9 mouse cellular contexts compared by ENCODE assay signal in genomic region chr6:140517188-140517587, GRCm38 (mm10).
DNase-seq lines count a peak whose midpoint lies in the region; ATAC-seq lines count a peak whose summit lies in the region.
"Had no signal": no experiment of that assay in that cellular context is flagged by ENCODE, and none has a peak within 500 bp of the region (broad histone marks: within the 10 kb centered on the region; RNA-seq: fewer than 3 reads in every experiment).

No protein-coding gene starts in this region.

- 68% methylated on average over 1 of the region's 1 CpGs for WGBS in midbrain, embryonic 10.5 days
- 69% methylated on average over 1 of the region's 1 CpGs for WGBS in midbrain, embryonic 13.5 days

- no peak overlapping the region for H3K27ac ChIP-seq in midbrain, embryonic 10.5 days (replicated peaks)
- H3K27ac ChIP-seq in midbrain, embryonic 13.5 days, result no peak overlapping the region
- H3K27ac ChIP-seq: macrophage had no signal

- H3K9ac ChIP-seq in midbrain, embryonic 13.5 days (replicated peaks), result no peak overlapping the region

- ATAC-seq in midbrain, embryonic 13.5 days, result no peak

- no peak overlapping the region for H3K4me2 ChIP-seq in midbrain, embryonic 13.5 days (replicated peaks)

- peak; percentile 37 to 57 for DNase-seq in adrenal gland, adult 18-20 months (ENCODE audit: low spot score in 2 of 2)
- DNase-seq in adrenal gland, postnatal 4 days (ENCODE audit: low spot score in 2 of 2), result no peak
- peak; percentile 25 for DNase-seq in midbrain, embryonic 10.5 days (ENCODE audit: low spot score)
- peak; percentile 57 for DNase-seq in embryo, embryonic 10.5 days (ENCODE audit: low spot score)
- peak; percentile 35 for DNase-seq in lung, postnatal 10 days
- no peak for DNase-seq in Muller cell, postnatal 12 days (ENCODE audit: inconsistent ontology term)
- no peak for DNase-seq in cerebellum, adult 9-10 months

- H3K9me3 ChIP-seq in midbrain, embryonic 10.5 days (replicated peaks), result no peaks in the 10 kb centered on the region
- H3K9me3 ChIP-seq in midbrain, embryonic 13.5 days, result no peaks in the 10 kb centered on the region

- no peaks in the 10 kb centered on the region for H3K36me3 ChIP-seq in midbrain, embryonic 10.5 days
- H3K36me3 ChIP-seq in midbrain, embryonic 13.5 days, result no peaks in the 10 kb centered on the region

- peaks cover 69% of the 10 kb centered on the region for H3K4me1 ChIP-seq in midbrain, embryonic 10.5 days
- H3K4me1 ChIP-seq in midbrain, embryonic 13.5 days (replicated peaks), result peaks cover 47% of the 10 kb centered on the region

- H3K4me3 ChIP-seq in midbrain, embryonic 10.5 days, result no peak overlapping the region
- no peak overlapping the region for H3K4me3 ChIP-seq in midbrain, embryonic 13.5 days (replicated peaks)

- no peaks in the 10 kb centered on the region for H3K27me3 ChIP-seq in midbrain, embryonic 10.5 days (ENCODE audit: low read depth, poor library complexity, severe bottlenecking)
- H3K27me3 ChIP-seq in midbrain, embryonic 13.5 days, result no peaks in the 10 kb centered on the region

Comparison
In these comparisons a context has a peak if more than half of its experiments do, and no peak if none do; other contexts are left out.
1. DNase-seq: peak in adrenal gland, adult 18-20 months (2 of 2), midbrain, embryonic 10.5 days (single experiment), embryo, embryonic 10.5 days (single experiment) and lung, postnatal 10 days (single experiment); none in adrenal gland, postnatal 4 days (0 of 2), Muller cell, postnatal 12 days (single experiment) and cerebellum, adult 9-10 months (single experiment).